Mouse (Mus musculus) left cerebral cortex, adult 8-10 months (tissue): ENCODE measurements around the gene Ywhah. TPM values are rescaled to one million over a fixed set of nuclear protein-coding genes. Genes with fewer than 3 reads are reported as not detected.

Source experiments
- DNase-seq, 2 experiments: peaks; one replicate each; pipeline ENCODE4 v3.0.0; 2022; ENCODE audit warnings: low spot score in 2 of 2
- total RNA-seq, 4 experiments: library from RNA; stranded (reverse); gene quantifications; 2 replicates each; pipeline ENCODE4 v1.2.4; 2022

Gene Ywhah
- total RNA-seq, 4 experiments from 2014 or later: 903 to 1,086 (median 994) TPM

DNA sequence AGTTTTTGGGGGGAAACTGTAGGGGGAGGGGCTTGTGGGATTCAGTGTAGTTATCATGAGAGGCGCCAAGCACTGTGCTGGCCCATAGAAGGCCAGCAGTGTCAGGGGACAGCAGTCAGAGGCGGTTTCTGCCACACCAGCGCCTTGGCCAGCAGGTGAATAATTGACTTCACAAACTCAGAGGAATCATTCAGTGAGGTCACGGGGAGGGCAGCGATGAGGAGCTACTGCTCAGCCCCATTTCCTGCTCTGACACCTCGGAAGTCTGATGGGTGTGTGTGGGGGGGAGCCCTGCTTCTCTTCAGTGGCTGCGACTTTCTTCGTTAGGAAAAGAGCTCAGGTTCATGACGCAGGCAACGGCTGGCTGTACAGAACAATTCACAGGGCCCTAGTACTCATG lies 24.8 kb downstream of the Ywhah start:
- DNase-seq: no peak

DNA sequence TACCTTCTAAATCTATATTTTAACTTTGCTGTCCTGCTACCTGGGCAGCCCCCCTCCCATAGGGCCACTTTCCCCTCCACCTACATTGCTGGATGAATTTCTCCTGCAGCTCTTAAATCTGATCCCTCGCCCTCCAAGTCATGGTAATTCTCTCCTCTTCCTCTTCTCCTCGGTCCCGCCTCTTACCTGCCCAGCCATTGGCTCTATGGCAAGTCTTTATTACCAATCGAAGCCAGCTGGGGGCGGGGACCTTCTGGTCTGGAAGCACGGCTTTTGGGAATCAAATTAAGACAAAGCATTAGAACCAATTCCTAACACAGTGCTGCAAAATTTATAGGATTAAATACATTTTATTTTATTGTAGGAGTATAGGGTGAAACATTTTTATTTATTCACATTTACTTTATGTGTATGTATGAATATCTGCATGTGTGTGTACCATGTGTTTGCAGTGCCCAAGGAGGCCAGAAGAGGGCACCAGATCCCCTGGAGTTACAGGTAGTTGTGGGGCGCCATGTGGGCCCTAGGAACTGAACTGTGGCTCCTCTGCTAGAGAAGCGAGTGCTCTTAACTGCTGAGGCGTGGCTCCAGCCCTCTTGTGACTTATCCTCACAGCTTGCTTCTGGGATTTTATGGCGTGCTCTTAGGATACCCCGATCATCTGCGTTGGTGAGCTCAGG lies 26.2 kb downstream of the Ywhah start:
- no peak for DNase-seq

DNA sequence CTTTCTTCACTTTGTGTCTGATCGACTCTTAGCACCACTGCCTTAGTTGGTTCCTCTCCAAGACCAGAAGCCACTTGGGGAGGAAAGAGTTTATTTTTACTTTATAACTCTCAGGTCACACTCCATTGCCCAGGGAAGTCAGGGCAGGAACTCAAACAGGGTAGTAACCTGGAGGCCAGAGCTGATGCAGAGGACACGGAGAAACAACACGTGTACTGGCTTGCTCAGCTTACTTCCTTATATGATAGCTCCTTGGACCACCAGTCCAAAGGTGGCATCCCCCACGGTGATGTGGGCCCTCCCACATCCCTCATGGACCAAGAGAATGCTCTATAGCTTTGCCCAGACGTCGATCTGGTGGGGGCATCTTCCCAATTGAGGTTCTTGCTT lies 26.7 kb downstream of the Ywhah start:
- no peak for DNase-seq

DNA sequence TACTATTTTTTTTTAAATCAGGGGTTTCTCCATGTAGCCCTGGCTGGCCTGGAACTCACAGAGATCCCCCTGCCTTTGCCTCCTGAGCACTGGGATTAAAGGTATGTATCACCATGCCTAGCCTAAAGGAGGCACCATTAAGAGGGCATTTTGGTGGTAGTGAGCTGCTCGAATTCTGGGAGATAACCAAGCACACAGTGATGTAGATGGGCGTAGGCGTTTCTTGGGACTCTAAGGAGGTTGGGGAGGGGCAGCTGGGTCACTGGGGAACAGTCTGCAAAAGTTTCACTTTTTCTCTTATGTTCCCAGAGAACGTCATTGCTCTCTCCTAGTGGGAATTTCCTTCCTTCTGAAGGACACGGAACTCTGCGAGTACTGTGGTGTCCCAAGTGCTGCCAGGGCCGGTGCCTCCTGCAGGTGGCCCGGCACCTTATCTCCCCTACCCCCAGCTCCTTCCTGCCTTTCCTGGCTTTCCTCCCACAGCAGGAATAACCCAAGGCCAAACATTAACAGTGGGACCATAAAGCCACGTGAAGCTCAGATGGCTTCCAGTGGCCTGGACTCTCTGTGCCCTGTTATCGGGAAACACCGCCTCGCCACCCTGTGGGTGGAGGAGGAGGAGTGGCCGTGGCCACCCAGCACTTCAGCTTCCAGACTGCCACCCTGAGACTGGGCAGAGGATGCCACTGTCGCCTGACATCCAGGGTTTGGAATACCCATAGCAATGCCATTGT lies 34.4 kb downstream of the Ywhah start:
- no peak for DNase-seq

DNA sequence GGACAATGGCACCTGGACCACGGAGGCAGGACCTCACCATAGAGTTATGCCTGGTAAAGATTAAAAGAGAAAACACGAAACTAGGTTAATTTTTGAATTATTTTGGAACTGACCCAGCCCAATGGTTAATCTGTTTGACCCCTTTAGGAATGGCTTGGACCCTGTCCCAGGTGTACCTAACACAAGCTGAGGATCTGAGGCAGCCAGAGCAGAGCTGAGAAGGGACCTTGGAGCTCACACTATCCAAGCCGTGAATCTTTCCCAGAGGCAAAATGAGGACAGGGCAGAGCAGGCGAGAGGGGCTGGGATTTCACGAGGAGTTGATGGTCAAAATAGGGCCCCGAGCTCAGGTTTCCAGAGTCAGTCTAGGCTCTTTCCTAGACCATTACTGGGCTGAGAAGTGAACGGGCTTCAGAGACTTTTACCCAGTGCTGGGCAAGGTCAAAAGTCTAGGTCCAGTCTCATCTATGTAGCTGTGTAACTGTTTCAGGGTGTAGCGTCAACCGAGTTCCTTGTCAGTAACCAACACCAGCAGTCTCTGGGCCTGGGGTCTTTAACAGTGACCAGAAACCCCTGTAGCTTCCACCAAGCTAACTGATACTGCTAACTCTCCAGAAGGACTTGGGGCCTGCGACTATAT lies 37.6 kb downstream of the Ywhah start:
- DNase-seq: no peak

DNA sequence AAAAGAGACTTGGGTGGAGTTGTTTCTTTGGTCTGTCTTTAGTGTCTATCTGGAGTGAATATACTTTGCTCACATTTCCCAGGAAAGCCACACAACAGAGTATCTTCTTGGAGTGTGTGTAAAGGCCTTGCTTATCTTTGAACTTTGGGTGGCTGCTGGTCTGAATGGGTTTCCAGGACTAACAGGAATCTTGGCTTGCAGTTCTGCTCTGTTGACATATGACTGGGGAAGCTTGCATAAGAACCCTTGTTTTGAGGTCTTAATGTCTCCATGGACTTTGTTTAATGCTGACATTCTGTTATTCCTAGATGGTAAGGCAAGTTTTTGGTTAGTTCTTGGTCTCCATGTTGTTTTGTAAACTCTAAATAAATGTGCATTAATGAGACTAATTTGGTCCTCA lies 51.5 kb downstream of the Ywhah start:
- DNase-seq: no peak

DNA sequence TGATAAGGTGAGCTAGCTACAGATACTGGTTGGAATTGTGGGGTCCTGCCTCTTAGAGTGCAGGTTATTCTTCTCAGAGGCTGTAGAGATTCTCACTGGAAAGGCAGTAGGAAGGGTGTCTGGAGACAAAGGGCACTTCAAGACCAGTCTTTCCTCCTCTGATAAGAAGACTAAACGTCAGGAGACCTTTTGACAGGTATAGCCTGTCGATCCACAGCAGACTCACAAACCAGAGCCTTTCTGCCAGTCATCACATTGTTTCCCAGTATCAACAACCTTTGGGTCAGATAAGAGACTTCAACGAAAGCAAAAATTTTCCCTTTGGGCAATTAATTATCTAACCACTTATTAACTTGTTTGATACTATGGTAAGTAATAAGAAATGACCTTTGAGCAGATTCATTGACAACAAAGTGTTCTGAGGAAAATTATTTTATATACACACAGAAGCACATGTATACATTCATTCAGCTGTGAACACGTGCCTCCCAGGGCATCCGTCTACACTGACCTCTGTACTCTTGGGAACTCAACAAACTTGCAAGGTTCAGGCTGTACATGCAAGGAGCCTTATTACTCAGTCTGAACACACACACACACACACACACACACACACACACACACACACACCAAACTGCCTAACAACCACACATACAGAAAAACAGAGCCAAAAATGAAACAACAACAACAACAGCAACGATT lies 58.0 kb downstream of the Ywhah start:
- no peak for DNase-seq

Other genes with a start within 250 kb of the Ywhah start
- gene Pisd, start 233.2 kb upstream of the Ywhah start, total RNA-seq: 10 to 100 TPM; 55.4 to 61.4 (median 58.9) TPM
- not detected for gene Gm20671, start 191.7 kb upstream of the Ywhah start, total RNA-seq
- gene Prr14l, start 164.6 kb upstream of the Ywhah start, total RNA-seq: 10 to 100 TPM; 31.4 to 40.3 (median 35.3) TPM
- gene Depdc5, start 155.1 kb upstream of the Ywhah start, total RNA-seq: 10 to 100 TPM; 65.8 to 71.9 (median 70.1) TPM
- gene Slc5a1, start 85.4 kb downstream of the Ywhah start, total RNA-seq: not detected
- gene Spon2, start 199.6 kb downstream of the Ywhah start, total RNA-seq: under 1 TPM in 1 of 4 experiments, not detected in 3; 0.46 TPM